Mouse (Mus musculus) testis, adult 2 months (tissue): ENCODE results near the gene Cpt1c.

Experiments used
- CTCF ChIP-seq: fragments of 200-500 bp; IDR thresholded peaks from 2 replicates; pipeline ENCODE4 v1.5.1; 2012; ENCODE audit warnings: low read depth, mild to moderate bottlenecking, inconsistent platforms, low read length, moderate library complexity; ENCODE audit not compliant: control insufficient read depth, insufficient read depth, insufficient replicate concordance
- POLR2A ChIP-seq: fragments of 200-500 bp; IDR thresholded peaks from 2 replicates; pipeline ENCODE4 v1.6.1; 2012; ENCODE audit warnings: low read depth, mild to moderate bottlenecking, inconsistent platforms, low read length, moderate library complexity; ENCODE audit not compliant: control insufficient read depth

DNA sequence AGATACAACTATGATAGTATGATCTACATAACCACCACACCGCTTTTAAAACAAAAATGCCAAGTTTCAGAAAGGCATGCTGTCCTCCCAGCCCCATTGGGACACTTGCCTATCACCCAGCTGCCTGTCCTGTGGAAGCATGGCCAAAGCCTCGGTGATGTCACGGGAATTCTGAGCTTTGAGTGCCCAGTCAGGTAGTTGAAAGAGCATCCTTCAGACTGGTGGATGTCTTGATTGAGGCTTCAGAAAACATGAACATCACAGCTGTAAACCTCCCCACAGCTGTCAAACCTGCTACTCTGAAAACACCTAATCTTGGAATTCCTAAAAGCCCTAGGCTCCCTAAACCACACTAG is 39.4 kb upstream of the Cpt1c start:
- TF ChIP-seq CTCF (no peak), POLR2A (no peak)
